Mouse (Mus musculus) heart, postnatal 4 days (tissue): ENCODE results near the gene Slco2b1. TPM values are rescaled to one million over a fixed set of nuclear protein-coding genes. Genes with fewer than 3 reads are reported as not detected.
A peak's percentile ranks its signal among the peaks of the same experiment; 100 is the strongest.

ENCODE experiments used
- DNase-seq: peaks from one replicate; pipeline ENCODE4 v3.0.0; 2021
- total RNA-seq, 2 experiments: library from RNA; stranded (reverse); gene quantifications; 2 replicates each; pipeline ENCODE4 v1.2.3; 2021

The Slco2b1 gene
- total RNA-seq, 2 experiments from 2014 or later: 4.0 to 4.2 TPM

DNA sequence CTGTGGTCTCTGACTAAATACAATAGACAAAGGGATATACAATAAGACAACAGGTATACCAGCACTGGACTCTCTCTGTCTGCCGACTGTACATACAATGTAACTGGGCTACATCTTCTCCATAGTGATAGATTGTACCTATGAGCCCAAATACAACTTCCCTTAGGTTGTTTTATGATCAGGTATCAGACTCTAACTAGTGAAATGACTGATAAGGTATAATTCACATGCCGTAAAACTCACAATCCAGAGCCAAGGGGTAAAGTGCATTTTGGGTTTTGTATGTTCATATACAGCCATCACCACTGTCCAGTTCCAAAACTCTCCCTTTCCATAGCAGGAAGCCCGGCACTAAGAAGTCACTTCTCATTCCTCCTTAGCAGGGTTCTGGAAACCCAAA is 17.8 kb downstream of the Slco2b1 start:
- no peak for DNase-seq

- no peak for DNase-seq
Measured at GRCm38 (mm10) chr7:99692396-99692795, 18.7 kb downstream of the Slco2b1 start.

GRCm38 (mm10) chr7:99690819-99691218 is 20.3 kb downstream of the Slco2b1 start:
- no peak for DNase-seq

DNA sequence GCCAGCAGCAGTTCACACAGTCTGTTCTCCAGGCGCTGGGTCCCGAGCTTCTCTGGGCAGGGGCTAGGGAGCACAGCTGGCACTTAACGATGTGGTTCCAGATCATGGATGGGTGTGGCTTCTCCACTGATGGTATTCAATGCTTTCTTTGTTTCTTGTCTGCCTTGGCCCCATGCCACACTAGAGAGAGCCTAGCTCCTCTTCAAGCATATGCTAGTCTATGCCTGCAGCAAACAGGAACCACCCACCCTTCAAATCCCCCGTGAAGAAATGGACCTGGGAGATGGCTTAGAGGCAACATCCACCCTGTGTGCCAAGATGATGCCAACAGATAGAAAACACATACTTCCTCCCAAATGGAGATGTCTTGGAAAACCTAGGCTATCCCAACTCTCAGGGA is 27.1 kb downstream of the Slco2b1 start:
- no peak for DNase-seq

DNA sequence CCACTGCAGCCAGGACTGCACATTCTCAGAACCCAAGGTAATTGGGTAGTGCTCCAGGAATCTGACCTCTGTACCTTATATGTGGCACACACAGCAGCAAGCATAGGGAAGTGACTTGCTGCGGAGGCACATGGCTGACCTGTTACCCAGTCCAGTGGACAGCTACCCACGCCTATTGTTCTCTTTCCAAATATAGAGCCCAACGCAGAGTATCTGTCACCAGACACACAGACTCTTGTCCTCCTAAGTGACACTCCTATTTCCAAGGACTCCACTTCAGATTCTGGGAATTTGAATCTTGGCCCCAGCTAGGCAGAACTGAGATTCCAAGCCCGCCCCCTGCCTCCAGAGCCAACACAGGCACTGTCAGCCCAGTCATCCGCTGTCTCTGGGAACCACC is 30.4 kb downstream of the Slco2b1 start:
- DNase-seq: peak; percentile 49

- DNase-seq: no peak
Measured at GRCm38 (mm10) chr7:99674890-99675289, 36.2 kb downstream of the Slco2b1 start.

DNA sequence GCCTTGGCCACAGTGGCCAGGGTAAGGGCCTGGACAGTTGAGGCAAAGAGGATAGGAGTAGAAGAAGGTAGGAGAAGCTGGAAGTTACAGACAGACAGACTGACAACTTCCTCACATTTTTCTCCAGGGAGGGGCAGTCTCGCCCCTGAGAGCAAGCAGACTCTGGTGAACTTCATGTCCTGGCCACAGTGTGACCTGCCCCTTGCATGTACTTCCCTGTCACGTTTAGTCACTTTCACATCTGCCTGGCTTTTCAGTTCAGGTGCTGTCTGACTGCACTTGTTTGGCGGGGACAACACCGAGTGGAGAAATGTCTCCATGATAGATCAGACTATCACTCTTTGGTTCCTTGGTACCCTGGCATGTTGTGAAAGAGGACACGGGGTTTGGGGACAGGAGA is 36.9 kb downstream of the Slco2b1 start:
- DNase-seq: no peak

- no peak for DNase-seq
Measured at GRCm38 (mm10) chr7:99673188-99673587, 38.0 kb downstream of the Slco2b1 start.

DNA sequence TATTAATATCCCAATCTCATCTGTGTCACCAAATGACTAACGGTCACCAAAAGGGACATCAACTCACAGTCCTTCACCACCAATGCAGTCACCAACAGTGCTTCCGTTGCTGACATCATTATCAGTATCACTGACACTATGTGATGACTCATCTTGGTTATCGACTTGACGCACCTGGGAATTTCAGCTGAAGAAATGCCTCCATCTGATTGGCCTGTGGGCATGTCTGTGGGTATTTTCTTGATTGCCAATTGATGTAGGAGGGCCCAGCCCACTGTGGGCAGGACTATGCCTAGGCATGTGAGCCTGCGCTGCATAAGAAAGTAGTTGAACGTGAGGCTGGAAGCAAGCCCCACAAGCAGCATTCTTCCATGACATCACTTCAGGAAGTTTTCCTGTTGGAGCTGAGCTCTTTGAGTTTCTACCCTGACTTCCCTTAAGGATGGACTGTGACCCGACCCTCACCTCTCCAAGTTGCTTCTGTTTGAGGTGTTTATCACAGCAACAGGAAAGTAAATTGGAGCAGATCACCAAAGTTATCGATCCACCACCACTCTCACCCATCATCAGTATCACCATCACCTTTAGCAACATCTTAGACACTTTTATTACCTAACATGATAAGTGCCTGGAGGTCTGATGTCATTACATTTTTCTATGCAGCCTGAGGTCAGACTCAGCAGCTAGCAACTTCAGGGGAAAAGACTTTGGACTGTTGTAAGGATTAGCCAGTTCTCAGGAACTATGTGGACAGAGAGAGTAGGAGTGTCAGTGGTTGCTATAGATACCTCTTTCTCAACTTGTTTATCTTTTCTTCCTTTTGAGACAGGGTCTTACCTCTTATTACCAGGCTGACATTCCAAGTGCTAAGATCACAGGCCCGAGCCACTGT is 39.4 kb downstream of the Slco2b1 start:
- DNase-seq: no peak

DNA sequence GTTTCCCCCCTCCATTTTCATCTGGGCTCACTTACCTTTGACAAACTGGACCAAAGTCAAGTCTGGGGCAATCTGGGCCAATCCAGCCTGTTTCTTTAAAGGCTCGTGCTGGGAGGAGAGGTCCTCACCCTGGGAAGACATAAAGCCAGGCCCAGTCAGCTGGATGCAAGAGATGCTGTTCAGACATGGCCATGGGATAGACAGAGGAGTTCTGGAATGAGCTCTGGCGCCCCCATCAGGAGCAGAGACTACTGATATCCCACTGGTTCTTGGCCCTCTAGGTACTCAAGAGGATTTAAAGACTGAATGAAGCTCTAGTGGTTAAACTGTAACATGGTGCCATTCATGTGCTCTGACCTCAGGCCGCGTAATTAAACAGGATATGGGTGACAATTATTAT is 40.2 kb downstream of the Slco2b1 start:
- no peak for DNase-seq

DNA sequence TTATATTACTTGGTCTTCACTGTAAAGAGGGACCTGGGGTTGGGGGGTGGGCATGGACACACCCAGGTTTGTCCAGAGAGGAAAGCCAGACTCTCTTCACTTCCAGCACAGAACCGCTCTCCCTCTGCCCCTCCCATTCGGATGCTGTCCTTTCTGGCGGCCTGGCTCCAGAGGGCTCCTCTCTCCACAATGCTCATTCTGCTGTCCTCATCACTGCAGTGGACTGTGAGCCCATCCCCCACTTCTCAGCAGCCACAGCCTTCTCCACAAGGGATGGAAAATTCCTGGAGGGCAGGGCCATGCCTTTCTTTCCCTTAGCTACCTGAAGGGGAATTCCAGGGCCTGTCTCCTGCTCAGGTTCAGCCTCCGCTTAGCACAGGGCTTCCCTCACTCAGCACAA is 42.3 kb downstream of the Slco2b1 start:
- DNase-seq: peak; percentile 59

DNA sequence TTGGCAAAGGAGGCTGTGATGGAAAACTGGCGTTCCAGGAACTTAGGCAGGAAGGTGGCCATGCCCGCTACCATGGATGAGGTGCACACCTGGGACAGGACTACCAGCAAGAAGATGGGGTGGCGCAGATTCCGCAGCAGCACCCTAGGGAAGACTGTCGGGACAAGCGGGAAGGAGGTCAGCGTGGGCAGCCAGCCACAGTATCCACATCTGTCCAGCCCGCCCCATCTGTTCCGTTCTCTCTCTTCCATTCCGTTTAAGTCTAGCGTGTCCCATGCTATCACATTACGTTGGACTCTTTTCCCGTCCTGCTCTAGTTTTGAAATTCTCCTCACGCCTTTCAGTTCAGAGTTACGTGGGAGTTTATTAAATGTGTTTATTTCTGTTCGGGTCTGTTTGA is 44.0 kb downstream of the Slco2b1 start:
- no peak for DNase-seq

DNA sequence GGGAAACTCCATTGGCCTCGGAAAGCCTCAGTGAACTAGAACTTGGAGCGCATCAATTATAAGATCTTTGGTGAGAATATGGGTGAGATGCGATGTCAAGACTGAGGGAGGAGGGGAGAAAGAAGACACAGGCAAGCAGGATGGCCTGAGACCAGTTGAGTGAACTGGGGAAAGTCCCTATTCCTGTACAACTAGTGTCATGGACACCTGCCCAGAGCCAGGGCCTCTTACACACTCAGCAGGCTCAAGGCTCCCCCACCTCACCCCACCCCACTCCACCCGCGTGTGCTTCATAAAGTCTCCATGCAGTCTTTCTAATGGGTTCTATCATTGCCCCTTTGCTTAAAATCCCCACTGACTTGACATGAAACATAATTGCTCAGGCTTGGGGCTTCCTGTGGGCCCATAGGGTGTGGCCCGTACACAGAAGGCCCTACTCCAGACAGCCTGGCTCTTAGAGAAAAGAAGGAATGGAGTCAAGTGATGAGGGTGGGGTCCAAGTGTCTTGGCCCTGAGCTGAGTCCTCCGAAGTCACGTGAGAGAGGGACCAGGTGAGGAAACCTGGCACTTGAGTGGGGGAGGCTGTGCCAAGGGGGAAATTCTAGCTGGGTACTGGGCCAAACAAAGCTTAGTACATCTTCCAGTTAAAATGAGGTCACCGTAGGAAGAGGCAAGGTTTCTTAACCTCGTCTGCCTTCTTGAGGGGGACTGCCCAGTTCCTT is 45.2 kb downstream of the Slco2b1 start:
- no peak for DNase-seq

GRCm38 (mm10) chr7:99664571-99665485 is 46.3 kb downstream of the Slco2b1 start:
- DNase-seq: peak; percentile 69

GRCm38 (mm10) chr7:99663507-99664220 is 47.5 kb downstream of the Slco2b1 start:
- no peak for DNase-seq

DNA sequence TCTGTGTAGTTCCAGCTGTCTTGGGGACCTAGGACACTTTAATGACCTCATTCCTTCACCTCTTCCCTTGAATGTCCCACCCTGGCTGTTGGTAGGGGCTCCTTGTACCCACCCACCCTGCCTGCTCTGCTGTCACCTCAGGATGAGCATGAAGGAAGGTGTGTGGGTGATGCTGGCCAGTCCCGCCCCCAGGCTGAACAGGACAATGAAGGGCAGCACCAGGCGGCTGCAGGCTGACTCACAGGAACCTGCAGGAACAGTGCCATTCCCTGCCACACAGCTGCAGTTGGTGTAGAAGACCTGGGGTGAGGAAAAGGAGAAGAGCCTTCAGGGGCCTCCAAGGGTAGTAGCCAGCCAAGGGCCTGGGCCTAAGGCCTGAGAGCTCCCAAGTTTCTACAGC is 48.8 kb downstream of the Slco2b1 start:
- DNase-seq: no peak

GRCm38 (mm10) chr7:99661571-99662230 is 49.4 kb downstream of the Slco2b1 start:
- DNase-seq: peak; percentile 74

DNA sequence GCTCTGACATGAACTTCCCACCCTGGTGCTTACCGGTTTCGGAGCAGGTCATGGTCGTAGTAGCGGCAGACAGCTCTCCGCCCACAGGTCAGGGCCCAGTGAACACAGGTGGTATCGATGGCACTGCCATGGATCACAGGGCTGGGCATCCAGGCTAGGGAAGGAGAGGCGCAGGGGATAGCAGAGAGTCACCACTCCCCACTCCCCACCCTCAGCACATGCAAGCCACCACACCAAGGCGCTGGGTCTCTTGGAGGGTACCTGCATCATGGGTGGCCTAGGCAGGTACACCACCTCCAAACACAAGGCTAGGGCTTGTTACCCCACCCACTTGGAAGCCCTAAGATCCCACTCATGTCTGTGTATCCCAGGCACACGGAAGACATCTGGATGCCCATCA is 50.1 kb downstream of the Slco2b1 start:
- no peak for DNase-seq

DNA sequence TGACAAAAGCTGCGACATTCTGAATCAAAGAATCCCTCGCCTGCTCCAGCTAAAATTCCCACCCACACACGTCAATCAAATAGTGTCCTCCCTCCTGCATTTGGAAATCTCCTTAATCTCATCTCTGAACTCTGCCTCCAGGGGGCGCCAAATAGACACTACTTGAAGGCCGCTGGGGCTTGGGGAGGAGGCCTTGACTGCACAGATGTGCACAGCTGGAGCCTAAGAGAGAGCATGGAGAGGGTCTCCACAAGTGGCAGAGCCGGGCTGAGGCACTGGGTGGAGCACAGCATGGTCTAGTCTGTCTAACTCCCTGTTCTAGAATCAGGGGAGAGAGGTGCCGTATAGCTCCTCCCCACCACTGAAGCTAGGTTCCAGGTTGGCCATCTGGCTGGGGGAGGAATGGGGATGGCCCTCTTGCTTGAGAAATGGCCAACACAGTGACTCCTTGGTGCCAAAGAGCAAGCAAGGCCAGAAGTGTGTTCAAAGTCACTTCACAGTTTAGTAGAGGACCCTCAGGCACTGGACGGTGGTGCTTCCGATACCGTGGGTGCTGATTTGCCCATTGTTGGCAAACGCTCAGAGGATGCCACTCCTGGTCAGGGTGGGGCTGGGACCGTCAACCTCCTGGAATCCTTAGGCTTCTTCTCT is 51.6 kb downstream of the Slco2b1 start:
- DNase-seq: peak; percentile 92

DNA sequence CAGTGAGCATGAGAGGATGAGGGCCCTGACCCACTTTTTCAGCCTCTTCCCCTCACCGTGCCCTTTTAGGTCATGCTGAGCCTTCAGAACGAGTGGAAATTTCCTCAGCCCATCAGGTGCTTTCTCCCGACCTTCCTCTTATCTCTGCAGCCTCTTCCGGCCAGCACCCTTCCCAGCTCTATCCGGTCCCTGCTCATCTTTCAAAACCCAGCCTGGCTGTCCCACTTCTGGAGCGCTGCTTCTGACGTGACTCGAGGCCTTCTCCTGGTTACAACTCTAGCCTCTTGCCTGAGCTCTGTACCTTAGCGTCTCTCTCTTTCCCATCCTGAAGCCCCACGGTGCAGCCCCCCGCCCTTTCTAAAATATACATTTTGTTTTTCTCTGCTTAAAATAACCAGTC is 56.9 kb downstream of the Slco2b1 start:
- no peak for DNase-seq

GRCm38 (mm10) chr7:99649585-99649984 is 61.6 kb downstream of the Slco2b1 start:
- no peak for DNase-seq
